Mouse (Mus musculus) lung, embryonic 15.5 days (tissue): ENCODE results near the gene Apoa2. TPM values are rescaled to one million over a fixed set of nuclear protein-coding genes. Genes with fewer than 3 reads are reported as not detected.

Source experiments
- ATAC-seq: fragments of 200-750 bp; cut with Nextera tagmentation; 2 replicates; pipeline ENCODE4 v1.8.0; 2017; ENCODE audit warnings: moderate number of reproducible peaks, borderline replicate concordance; ENCODE audit not compliant: low FRiP score, low TSS enrichment; ENCODE audit errors: extremely low read depth
- H3K27ac ChIP-seq: fragments of 300-500 bp; sonication (generic); 2 replicates; pipeline ENCODE4 v1.5.1; 2015; ENCODE audit warnings: moderate library complexity, mild to moderate bottlenecking, inconsistent platforms
- H3K27me3 ChIP-seq: fragments of 300-500 bp; sonication (generic); 2 replicates; pipeline ENCODE4 v1.6.1; 2015; ENCODE audit warnings: inconsistent platforms
- H3K36me3 ChIP-seq: fragments of 300-500 bp; sonication (generic); 2 replicates; pipeline ENCODE4 v1.6.1; 2015; ENCODE audit warnings: inconsistent platforms
- H3K4me1 ChIP-seq: fragments of 300-500 bp; sonication (generic); 2 replicates; pipeline ENCODE4 v1.6.1; 2015; ENCODE audit warnings: inconsistent platforms
- H3K4me2 ChIP-seq: fragments of 300-500 bp; sonication (generic); 2 replicates; pipeline ENCODE4 v1.6.1; 2015; ENCODE audit warnings: inconsistent platforms, mild to moderate bottlenecking, moderate library complexity
- H3K4me3 ChIP-seq: fragments of 300-500 bp; sonication (generic); 2 replicates; pipeline ENCODE4 v1.5.1; 2015; ENCODE audit warnings: mild to moderate bottlenecking, inconsistent platforms
- H3K9ac ChIP-seq: fragments of 300-500 bp; sonication (generic); 2 replicates; pipeline ENCODE4 v1.6.1; 2015; ENCODE audit warnings: inconsistent platforms
- H3K9me3 ChIP-seq: fragments of 300-500 bp; sonication (generic); 2 replicates; pipeline ENCODE4 v1.6.1; 2016; ENCODE audit warnings: inconsistent platforms
- WGBS: fragments of 180-500 bp; shearing (Covaris S2); methylation state at CpG from one replicate; pipeline ENCODE4 v1.1.7; 2015; 5-methylcytosine and 5-hydroxymethylcytosine counted together
- polyA plus RNA-seq: library from polyadenylated mRNA; unstranded; fragments of >200 nt; fragmentation: Nextera tagmentation; extraction: Ambion mirVana; gene quantifications from 2 replicates; pipeline ENCODE4 v1.2.1, GENCODE M21; 2015

Gene Apoa2
- polyA plus RNA-seq, 1 experiment from 2014 or later, result 9.5 TPM

DNA sequence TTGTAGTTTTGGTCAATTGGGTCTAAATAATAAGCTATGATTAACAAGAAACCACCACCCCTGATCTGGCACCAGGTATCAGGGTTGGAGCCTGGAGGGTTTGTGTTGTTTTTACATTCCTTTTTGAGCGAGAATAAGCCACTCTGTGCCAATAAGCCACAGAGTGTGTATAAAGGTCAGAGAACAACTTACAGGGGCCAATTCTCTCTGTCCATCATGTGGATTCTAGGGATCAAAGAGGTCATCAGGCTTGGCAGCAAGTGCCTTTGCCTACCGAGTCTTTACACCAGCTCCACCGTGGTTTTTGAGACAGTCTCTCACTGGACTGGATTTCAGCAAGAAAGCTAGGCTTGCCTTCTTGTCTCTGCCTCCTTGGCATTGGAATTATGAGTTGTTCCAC is 12.0 kb upstream of the Apoa2 start:
- H3K4me1 ChIP-seq, result no peaks in the 10 kb centered on the region
- no peak overlapping the region for H3K27ac ChIP-seq
- H3K9ac ChIP-seq, result no peak overlapping the region
- no peaks in the 10 kb centered on the region for H3K27me3 ChIP-seq
- H3K4me3 ChIP-seq, result no peak overlapping the region
- no peaks in the 10 kb centered on the region for H3K36me3 ChIP-seq
- H3K4me2 ChIP-seq, result no peak overlapping the region
- H3K9me3 ChIP-seq, result no peaks in the 10 kb centered on the region
- no peak for ATAC-seq
- WGBS, result 35% methylated on average over 3 of the region's 3 CpGs

DNA sequence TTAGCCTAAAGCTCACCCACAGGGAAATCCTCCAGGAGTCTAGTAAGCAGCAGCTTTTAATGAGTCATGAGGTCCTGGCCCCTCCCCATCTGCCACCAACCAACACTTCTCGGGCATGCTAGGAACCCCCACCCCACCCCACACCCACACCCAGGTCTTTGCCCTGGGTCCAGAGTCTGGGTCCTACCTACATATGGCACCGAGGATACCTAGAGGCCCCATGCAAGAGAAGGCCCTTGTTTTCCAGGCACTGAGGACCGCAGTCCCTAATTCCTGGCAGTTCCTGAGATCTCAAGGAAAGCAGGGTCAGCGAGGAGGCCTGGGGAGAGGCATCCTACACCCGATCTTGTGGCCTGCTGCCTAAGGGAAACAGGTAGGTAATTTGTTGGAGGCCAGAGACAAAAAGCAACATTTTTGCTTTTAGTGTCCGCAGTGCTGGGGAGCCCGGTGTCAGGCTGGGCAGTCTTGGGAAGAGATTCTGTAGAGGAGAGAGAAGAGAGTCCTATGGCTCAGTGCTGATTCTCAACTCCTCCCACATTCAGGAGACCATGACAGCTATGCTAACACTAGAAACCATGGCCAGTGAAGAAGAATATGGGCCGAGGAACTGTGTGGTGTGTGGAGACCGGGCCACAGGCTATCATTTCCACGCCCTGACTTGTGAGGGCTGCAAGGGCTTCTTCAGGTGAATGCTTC is 10.9 kb upstream of the Apoa2 start, which contains the start of gene Nr1i3:
Gene Nr1i3, plus strand, starts transcription at position 170 of the 696 bp plus-strand sequence.
- Histone ChIP-seq H3K4me2 (no peak within 1 kb of the TSS), H3K36me3 (no peaks in the 10 kb centered on the region), H3K9ac (no peak within 1 kb of the TSS), H3K4me3 (no peak within 1 kb of the TSS), H3K4me1 (no peaks in the 10 kb centered on the region), H3K27ac (no peak within 1 kb of the TSS), H3K9me3 (no peaks in the 10 kb centered on the region), H3K27me3 (no peaks in the 10 kb centered on the region)
- 65% methylated on average over 10 of the region's 10 CpGs for WGBS
- no peak for ATAC-seq

DNA sequence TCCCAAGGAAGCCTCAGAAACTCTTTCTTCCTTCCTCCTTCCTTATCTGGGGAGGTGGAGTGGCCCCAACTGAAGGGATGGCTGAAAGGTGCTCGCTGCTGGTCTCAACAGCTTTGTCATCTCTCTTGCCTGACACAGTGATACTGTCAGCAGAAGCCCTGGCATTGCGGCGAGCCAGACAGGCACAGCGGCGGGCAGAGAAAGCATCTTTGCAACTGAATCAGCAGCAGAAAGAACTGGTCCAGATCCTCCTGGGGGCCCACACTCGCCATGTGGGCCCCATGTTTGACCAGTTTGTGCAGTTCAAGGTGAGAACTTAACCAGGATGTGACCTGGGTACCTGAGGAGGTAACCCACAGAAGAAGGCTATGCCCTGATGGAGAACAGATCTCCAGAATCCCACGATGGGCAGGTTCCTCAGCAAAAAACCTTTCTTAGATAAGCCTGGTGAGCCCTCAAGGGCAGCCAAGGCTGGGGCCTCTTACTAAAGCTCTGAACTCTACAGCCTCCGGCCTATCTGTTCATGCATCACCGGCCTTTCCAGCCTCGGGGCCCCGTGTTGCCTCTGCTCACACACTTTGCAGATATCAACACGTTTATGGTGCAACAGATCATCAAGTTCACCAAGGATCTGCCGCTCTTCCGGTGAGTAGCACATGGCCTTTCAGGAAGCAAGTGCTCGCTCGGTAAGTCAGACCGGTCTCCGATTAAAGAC is 8.5 kb upstream of the Apoa2 start:
- Histone ChIP-seq H3K27me3 (no peaks in the 10 kb centered on the region), H3K4me1 (peaks cover 8% of the 10 kb centered on the region), H3K9me3 (no peaks in the 10 kb centered on the region), H3K9ac (no peak overlapping the region), H3K36me3 (peaks cover 10% of the 10 kb centered on the region), H3K4me3 (no peak overlapping the region), H3K4me2 (no peak overlapping the region), H3K27ac (no peak overlapping the region)
- WGBS, result 84% methylated on average over 18 of the region's 18 CpGs
- no peak for ATAC-seq

DNA sequence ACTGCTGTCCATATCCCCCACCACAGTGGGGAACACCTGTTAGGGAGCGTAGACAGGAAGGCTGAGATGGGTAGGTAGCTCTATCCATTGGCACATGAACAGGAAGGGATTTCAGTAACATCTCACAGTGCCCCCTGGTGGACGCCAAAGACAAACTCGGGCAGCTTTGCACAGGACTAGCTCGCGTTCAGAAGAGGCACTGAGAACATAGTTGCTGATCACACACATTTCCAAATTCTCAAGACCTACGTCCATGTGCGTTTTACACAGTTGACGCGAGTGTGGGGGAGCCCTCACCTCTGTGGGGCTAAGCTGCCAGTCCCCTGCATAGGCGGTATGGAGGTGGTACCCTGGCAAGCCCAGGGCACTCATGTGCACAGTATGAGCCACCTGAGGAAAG is 4.0 kb upstream of the Apoa2 start:
- peak; percentile 16; the same call in 1 of the 2 replicates for ATAC-seq

DNA sequence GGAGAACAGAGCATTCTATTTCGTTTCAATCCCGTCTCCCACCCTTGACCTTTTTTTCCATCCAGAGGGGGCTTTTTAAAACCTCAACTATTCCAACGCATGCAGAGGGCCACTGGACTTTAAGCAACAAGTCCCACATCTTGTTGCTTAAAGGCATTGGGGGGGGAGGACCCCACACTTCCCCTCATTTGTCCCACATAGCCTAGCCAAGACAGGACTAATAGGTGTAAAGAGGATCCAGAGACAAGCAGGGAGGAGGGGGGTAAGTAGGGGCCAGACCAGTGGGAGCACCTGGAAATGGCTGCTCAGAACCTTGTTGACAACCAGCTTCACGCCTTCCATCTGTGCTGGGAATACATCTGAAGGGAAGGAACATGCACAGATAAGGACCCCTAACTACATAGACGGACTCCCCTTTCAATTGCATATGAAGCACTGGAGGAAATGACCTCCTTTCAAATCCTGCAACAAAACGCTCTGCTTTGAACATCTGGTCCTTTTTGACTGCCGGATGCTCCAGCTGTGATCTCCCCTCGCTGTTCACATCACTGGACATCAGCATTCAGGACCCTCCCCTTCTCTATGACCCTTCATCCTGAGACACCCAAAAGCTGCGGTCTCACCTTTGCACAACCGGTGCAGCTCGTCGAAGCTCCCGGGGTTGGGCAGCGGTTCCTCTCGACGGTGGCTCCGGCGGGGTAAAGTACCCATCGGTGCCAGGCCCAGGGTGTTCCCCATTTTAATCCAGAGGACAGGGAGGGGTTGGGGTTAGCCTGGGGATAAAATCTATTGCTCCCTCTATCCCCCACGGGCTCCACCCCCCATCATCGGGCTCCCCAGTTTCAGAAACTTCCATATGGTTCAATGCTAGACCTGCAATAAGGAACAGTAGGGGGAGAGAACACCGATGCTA is 3.3 kb upstream of the Apoa2 start:
- peak overlapping the region; percentile 51 for H3K9ac ChIP-seq
- H3K27me3 ChIP-seq, result no peaks in the 10 kb centered on the region
- peaks cover 10% of the 10 kb centered on the region for H3K36me3 ChIP-seq
- H3K27ac ChIP-seq, result peak overlapping the region; percentile 34
- peaks cover 18% of the 10 kb centered on the region for H3K4me1 ChIP-seq
- peak; percentile 2; the same call in 1 of the 2 replicates for ATAC-seq
- H3K4me3 ChIP-seq, result peak overlapping the region; percentile 72
- 5% methylated on average over 22 of the region's 22 CpGs for WGBS
- H3K9me3 ChIP-seq, result no peaks in the 10 kb centered on the region
- H3K4me2 ChIP-seq, result peak overlapping the region; percentile 84

More for the DNA sequence above, 4.0 kb upstream of the Apoa2 start:
- peaks cover 10% of the 10 kb centered on the region for H3K36me3 ChIP-seq
- 7% methylated on average over 10 of the region's 10 CpGs for WGBS
- H3K27ac ChIP-seq, result peak overlapping the region; percentile 34; the same call in 1 of the 2 replicates
- peaks cover 18% of the 10 kb centered on the region for H3K4me1 ChIP-seq
- H3K27me3 ChIP-seq, result no peaks in the 10 kb centered on the region
- peak overlapping the region; percentile 51; the same call in 1 of the 2 replicates for H3K9ac ChIP-seq
- H3K4me2 ChIP-seq, result peak overlapping the region; percentile 84
- peak overlapping the region; percentile 72 for H3K4me3 ChIP-seq
- no peaks in the 10 kb centered on the region for H3K9me3 ChIP-seq

DNA sequence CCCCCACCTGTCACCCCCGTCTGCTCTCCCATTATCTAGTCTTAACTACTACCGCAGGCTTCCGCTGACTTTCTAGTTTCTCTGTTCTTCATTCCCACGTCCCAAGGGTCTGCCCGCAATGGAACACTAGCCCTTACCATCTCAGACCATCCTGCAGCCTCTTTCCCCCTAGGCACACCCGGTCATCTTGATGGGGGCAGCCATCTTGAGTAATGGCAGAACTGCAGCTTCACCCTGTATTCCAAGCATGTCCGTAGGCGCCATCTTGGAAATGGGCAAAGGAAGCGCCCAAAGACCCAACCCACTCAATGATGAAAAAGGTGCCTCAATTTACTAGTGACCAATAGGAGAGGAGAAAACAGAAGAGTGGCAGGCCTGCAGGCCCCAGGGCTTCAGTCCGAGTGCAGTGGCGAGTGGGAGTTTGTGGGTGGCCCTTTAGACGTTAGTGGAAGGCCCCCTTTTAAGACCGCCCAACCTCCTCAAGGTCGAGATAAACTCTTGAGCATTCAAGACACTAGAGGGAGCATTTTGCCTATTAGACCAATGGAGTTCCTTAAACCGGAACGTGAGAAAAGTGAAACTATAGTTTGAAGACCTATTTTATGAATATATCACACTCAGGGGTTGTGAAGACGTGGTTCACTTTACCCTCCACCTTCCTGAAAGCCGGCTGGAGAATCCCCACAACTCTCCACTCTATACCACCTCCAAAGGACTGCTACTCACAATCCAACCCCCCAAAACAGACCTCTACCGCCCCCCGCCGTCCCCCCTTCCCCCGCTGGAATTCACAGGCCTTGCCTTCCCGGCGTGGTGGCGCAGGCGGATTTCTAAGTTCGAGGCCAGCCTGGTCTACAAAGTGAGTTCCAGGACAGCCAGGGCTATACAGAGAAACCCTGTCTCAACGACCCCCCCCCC is 2.4 kb upstream of the Apoa2 start, which contains the start of gene Tomm40l:
Gene Tomm40l, minus strand, starts transcription at position 277 of the 918 bp plus-strand sequence.
- Histone ChIP-seq H3K9me3 (no peaks in the 10 kb centered on the region), H3K4me3 (peak within 1 kb of the TSS; percentile 72), H3K4me2 (peak within 1 kb of the TSS; percentile 84), H3K9ac (peak within 1 kb of the TSS; percentile 51), H3K36me3 (peaks cover 10% of the 10 kb centered on the region), H3K27ac (peak within 1 kb of the TSS; percentile 95), H3K4me1 (peaks cover 18% of the 10 kb centered on the region), H3K27me3 (no peaks in the 10 kb centered on the region)
- peak; percentile 98 for ATAC-seq
- WGBS, result under 1% methylated on average over 28 of the region's 28 CpGs

DNA sequence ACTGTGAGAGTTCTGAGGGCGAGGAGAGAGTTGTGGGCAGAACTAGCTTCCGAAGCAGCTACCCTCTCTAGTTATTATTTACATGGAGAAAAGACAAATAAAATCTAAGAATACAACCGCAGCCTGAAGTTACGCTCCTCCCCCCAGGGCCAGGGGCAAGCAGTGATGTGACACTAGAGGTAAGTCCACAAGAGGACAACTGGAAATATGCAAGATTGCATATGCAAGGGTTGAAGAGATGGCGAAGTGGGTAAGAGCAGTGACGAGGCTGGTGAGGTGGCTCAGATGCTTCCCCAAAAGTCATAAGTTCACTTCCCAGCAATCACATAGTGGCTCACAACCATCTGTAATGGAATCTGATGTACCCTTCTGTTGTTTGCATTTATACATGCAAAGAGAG is 1.7 kb upstream of the Apoa2 start:
- Histone ChIP-seq H3K27me3 (no peaks in the 10 kb centered on the region), H3K27ac (peak overlapping the region; percentile 95), H3K9ac (peak overlapping the region; percentile 46), H3K4me2 (peak overlapping the region; percentile 60), H3K36me3 (peaks cover 10% of the 10 kb centered on the region), H3K9me3 (no peaks in the 10 kb centered on the region), H3K4me1 (peaks cover 18% of the 10 kb centered on the region), H3K4me3 (peak overlapping the region; percentile 72)
- ATAC-seq, result no peak
- 70% methylated on average over 6 of the region's 6 CpGs for WGBS

DNA sequence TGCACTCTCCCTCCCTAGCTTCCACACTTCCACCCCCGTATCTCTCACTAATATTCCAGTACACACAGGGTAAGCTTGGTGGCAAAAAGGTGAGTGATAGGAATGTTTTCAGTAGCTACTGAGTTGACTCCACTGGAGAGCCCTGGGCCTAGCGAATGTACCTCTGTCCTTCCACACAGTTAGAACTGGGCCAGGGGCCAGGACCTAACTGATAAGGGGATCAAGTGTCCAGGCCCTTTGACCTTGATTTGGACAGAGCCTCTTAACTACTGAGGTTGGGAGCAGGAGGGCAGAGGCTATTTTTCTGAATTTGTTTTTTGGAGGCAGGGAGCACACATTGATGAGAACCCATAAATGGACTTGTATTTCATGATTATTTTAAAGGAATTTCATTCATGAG is 1.1 kb upstream of the Apoa2 start:
- Histone ChIP-seq H3K9ac (no peak overlapping the region), H3K9me3 (no peaks in the 10 kb centered on the region), H3K36me3 (peaks cover 10% of the 10 kb centered on the region), H3K4me2 (no peak overlapping the region), H3K27ac (no peak overlapping the region), H3K4me3 (no peak overlapping the region), H3K4me1 (peaks cover 18% of the 10 kb centered on the region), H3K27me3 (no peaks in the 10 kb centered on the region)
- ATAC-seq, result no peak
- 63% methylated on average over 2 of the region's 2 CpGs for WGBS

DNA sequence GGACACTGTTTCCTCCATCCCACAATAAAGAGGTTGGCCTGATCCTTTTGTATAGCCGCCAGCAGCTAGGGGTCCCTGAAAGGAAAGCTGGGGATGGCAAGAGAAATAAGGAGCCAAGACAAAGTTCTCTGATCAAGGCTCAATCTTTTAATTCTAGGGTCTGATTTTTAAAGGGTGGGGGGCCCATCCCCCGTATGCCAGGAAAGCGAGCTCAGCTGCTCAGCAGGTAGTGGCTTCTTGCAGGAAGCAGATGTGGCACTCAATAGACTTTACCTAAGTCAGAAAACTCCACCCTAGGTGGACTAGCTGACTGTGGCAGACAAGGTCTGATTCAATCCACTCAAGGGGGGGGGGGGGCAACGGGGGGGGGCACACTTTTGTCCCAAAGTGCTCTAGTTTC is 1.9 kb downstream of the Apoa2 start:
- no peaks in the 10 kb centered on the region for H3K36me3 ChIP-seq
- no peak overlapping the region for H3K4me3 ChIP-seq
- no peaks in the 10 kb centered on the region for H3K27me3 ChIP-seq
- H3K4me2 ChIP-seq, result no peak overlapping the region
- H3K4me1 ChIP-seq, result peaks cover 7% of the 10 kb centered on the region
- ATAC-seq, result no peak
- 63% methylated on average over 4 of the region's 4 CpGs for WGBS
- no peak overlapping the region for H3K9ac ChIP-seq
- H3K27ac ChIP-seq, result no peak overlapping the region
- no peaks in the 10 kb centered on the region for H3K9me3 ChIP-seq

DNA sequence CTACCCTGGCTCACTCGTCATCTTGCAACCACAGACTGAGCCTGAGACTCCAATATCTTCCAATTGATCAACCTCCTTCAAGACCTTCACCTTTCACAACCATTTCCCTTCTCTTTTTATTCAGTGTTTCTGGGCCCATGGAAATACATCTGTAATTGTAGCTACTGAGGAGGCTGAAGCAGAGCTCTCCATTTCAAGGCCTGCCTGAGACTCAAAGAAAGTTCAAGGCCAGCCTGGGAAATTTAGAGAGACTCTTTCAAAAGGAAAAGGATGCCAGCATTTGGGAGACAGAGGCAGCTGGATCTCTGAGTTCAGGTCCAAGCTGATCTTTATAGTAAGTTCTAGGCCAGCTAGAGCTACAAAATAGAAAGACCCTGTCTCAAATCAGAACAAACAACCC is 3.0 kb downstream of the Apoa2 start:
- 86% methylated on average over 1 of the region's 1 CpGs for WGBS
- Histone ChIP-seq H3K27me3 (no peaks in the 10 kb centered on the region), H3K9ac (no peak overlapping the region), H3K4me1 (peaks cover 4% of the 10 kb centered on the region; the same call in 1 of the 2 replicates), H3K4me2 (no peak overlapping the region), H3K4me3 (no peak overlapping the region), H3K9me3 (no peaks in the 10 kb centered on the region), H3K27ac (no peak overlapping the region), H3K36me3 (no peaks in the 10 kb centered on the region)
- ATAC-seq, result no peak

DNA sequence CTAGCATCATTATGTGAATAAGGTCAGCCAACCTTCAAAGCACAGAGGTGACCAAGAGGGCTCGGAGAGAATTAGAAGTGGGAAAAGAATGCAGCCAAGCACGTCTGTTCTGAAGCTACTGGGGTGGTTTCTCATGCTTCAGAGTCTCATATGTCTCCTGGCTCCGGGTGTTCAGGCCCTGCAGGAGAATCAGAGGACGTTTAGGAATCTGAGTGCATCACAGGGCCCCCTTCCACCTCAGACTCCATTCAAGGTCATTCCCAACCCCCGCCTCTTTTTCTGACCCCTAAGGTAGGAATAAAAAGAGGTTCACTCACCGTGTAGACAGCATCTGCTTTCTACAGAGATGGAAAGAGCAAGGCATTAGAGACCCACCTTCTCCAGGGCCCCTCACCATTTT is 4.9 kb downstream of the Apoa2 start:
- H3K4me3 ChIP-seq, result no peak overlapping the region
- WGBS, result 44% methylated on average over 6 of the region's 6 CpGs
- peaks cover 11% of the 10 kb centered on the region for H3K36me3 ChIP-seq
- no peak for ATAC-seq
- H3K27ac ChIP-seq, result no peak overlapping the region
- no peaks in the 10 kb centered on the region for H3K4me1 ChIP-seq
- H3K9me3 ChIP-seq, result no peaks in the 10 kb centered on the region
- H3K27me3 ChIP-seq, result no peaks in the 10 kb centered on the region
- H3K9ac ChIP-seq, result no peak overlapping the region
- H3K4me2 ChIP-seq, result no peak overlapping the region
